Mouse (Mus musculus) mouse trophoblast stem cell (cell line): ENCODE results near the gene Cfl1.
"Not testable (repeated sequence)": the region's sequence is repeated elsewhere in the genome, so short reads cannot be mapped to it uniquely, and the experiment has no call there.

ENCODE experiments used
- in situ Hi-C, 2 experiments: fragments of 300-500 bp; cut with MseI, MboI; formaldehyde crosslinking; loops; 2 replicates in 1 of 2; 3 replicates in 1 of 2; pipeline ENCODE4 v1.15.1; 2025

Cfl1 gene

DNA sequence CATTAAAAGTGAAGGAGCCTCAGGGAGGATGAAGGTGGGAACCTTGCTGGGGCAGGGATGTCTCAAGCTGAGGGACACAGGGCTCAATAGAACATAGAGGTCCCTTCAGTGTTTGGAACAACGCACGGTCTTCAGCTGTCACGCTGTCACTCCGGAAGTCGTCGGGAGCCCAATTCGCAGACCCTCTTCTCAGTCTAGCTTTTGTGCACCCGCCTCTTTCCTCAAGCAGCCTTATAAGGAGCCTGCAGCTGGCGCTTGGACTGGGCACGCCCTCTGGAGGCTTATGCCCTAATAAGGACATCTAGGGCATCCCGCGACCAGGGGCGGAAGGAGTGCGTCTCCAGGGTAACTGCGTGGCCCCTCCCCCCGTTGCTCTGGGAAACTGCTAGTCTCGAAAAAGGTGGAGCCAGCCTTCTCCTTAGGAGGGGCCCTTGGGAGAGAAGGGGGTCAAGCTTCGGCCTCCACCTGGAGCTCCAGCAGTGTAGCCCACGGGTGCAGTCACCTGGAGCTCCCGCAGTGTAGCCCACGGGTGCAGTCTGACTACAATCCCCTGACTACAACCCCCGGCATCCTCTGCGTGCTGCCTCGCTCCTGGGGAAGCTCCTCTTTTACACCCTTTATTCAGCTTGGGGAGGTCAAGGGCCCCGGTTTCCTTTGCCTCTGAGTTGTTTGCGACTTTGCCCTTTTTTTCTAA lies 1.2 kb upstream of the Cfl1 start:
- in situ Hi-C loops: no loop called here

DNA sequence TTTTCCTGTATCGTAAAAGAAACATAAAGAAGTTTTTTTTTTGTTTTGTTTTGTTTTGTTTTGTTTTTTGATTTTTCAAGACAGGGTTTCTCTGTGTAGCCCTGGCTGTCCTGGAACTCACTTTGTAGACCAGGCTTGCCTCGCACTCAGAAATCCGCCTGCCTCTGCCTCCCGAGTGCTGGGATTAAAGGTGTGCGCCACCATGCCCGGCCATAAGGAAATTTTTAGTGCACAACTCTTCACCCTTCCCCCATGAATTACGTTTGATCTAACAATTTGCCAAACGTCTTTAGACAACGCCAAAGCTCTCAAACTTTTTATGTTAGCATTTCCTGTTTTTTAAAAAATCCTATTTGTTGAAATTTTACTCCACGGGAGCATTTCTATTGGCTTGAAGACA lies 534 bp upstream of the Cfl1 start:
- in situ Hi-C loops: not testable (repeated sequence)

DNA sequence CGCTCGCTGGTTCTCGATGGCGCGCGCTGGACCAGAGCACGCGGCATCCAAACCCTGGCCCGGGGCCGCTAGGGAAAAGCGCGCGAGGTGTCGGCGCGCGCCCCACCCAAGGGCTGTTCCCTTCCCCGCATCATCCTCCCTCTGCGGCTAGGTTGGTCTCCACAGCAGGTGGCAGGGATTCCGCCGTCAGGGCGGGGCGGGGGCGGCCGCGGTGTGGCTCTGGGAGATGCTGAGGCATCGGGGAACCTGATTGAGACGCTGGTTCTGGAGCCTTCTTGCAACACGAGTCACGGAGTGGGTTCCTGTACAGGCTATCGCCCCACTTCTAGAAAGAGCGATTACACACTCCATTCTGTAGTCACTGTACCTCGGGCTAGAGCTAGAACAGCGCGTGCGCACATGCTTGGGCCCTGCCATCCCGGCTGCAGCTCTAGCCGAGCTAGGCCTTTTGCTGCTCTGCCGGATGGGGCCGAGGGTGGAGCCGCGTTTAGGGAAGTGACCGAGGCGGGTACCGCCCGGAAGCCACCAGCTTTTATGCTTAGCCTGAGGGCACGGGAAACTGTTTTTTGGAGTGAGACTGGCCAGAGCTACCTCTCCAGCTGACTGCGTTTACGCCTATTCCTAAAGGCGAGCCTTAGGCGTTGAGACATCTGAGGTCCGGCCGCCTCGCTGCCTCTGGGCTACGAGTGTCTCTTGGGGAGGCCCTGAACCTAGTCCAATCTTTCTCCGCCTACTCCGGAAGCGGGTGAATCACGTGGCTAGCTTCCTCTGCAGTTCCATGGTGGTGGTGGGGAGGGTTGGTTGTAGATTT lies 848 bp downstream of the Cfl1 start:
- in situ Hi-C loops: no loop called here

DNA sequence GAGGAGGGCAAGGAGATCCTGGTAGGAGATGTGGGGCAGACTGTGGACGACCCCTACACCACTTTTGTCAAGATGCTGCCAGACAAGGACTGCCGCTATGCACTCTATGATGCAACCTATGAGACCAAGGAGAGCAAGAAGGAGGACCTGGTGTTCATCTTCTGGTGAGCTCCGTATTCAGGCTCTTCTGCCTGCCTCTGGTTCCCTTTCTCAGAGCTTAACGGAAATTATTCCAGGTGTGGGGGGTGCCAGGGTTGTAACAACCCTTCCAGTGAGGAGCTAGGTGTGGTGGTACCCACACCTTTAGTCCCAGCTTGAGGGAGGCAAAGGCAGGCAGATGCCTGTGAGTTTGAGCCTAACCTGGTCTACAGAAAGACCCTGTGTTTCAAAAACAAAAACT lies 2.4 kb downstream of the Cfl1 start:
- in situ Hi-C loops: no loop called here

DNA sequence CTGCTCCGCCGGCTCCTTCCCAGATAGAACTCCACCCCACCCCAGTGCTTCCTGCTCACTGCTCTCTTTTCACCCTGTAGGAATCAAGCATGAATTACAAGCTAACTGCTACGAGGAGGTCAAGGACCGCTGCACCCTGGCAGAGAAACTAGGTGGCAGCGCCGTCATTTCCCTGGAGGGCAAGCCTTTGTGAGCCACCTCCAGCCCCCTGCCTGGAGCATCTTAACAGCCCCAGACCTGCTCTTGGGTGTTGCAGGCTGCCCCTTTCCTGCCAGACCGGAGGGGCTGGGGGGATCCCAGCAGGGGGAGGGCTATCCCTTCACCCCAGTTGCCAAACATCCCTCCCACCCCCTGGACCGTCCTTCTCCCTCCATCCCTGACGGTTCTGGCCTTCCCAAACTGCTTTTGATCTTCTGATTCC lies 3.1 kb downstream of the Cfl1 start:
- in situ Hi-C loops: not testable (repeated sequence)

DNA sequence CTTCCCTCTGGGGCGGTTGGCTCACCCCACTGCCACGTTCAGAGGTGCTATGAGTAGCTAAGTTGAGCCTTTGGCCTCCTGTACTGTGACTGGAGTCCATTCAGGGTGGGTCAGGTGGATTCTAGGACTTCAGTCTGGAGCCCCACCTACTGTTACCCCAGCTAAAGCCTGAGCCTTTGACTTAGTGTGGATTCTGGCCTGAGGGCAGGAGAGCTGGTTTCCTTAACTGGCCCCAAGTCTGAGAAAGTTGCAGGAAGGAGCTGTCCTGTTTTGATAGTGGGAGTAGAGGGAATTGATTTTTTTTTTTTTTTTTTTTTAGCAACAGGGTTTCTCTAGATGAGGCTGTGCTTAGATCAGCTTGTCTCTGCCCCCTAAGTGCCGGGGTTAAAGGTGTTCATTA lies 4.1 kb downstream of the Cfl1 start:
- in situ Hi-C loops: no loop called here

DNA sequence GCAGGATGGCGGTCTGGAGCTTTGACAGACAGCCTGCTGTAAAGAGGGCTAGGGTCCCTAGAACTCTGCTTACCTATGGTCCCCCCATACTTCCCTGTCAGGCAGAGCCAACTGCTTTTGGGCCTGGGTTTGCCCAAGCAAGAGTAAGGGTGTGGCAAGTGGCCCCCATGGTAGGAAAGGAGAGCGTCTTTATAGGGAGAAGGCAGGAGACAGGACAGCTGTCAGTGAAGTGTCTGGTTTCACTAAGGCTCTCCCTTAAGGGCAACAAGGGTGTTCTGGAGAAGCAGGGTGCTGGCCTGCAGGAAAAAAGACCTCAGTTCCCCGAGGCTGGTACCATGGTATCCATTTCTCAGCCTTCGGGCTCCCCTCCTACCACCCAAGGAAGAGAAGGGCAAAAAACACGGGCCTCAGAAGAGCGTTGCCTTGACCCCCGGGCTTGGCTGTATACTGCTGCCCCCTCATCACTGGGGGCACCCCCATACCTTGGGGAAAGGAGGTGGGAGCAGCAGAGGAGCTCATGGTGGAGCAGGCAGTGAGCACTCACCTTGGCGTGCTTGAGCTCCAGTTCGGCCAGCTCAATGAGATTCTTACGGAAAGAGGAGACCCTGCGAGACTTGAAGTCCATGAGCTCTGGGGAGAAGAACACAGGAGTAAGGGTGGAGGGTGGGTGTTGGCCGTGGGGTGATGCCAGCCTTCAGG lies 5.2 kb downstream of the Cfl1 start:
- in situ Hi-C loops: no loop called here

DNA sequence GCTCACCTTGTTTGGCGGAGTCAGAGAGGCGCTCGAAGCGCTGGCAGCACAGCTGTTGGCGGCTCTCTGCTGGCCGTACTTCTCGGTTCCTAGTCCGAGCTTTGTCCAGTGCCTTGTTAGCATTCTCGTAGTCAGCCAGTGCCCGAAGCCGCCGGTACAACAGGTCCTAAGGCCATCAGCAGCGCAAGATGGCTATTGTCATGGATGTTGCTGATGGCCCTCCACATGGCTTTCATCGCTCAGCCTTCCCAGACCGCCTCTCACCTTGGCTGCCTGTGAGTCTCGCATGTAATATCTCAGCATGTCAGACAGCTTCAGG lies 5.8 kb downstream of the Cfl1 start:
- in situ Hi-C loops: no loop called here

DNA sequence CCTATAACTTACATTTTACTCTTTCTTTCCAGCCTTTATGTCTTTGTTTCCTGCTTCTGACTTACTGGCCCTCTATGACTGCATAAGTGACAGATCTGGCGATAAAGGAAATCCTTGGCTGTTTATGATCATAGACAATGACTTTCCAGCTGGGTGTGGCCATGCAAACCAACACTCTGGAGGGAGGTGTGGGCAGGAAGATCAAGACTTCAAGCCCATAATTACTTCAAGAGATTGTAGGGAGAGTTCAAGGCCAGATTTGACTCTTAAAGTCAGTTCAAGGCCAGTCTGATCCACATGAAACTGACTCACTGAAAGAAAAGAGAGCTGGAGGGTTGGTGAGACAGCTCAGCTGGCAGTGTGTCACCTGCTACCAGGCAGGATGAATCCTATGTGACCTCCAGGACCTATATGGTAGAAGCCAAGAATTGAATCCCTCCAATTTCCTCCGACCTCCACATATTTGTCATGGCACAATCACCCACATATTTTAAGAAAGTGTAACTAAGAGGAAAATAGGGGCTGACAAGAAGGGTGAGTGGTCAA lies 10.1 kb downstream of the Cfl1 start:
- in situ Hi-C loops: no loop called here

DNA sequence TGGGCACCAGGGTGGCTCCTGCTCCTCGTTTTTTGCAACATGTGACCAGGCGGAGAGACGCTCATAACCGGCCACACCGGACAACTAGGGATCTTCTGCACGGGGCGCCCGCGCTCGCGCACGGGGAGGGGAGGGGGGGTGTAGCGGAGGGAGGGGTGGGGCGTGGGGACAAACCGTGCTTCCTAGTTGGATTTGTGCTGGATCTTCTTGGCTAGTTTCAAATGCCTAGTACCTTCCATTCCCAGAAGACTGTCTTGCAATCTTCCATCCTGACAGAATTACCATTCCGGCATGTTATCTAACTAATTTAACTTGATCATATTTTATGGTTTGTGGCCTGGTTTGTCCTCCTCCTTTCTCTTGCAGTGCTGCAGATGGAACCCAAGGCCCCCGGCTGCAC lies 13.4 kb downstream of the Cfl1 start, which contains the start of gene 1700020D05Rik:
1700020D05Rik (minus strand) TSS at position 101 of the 400 bp plus-strand sequence.
- in situ Hi-C loops: no loop called here

DNA sequence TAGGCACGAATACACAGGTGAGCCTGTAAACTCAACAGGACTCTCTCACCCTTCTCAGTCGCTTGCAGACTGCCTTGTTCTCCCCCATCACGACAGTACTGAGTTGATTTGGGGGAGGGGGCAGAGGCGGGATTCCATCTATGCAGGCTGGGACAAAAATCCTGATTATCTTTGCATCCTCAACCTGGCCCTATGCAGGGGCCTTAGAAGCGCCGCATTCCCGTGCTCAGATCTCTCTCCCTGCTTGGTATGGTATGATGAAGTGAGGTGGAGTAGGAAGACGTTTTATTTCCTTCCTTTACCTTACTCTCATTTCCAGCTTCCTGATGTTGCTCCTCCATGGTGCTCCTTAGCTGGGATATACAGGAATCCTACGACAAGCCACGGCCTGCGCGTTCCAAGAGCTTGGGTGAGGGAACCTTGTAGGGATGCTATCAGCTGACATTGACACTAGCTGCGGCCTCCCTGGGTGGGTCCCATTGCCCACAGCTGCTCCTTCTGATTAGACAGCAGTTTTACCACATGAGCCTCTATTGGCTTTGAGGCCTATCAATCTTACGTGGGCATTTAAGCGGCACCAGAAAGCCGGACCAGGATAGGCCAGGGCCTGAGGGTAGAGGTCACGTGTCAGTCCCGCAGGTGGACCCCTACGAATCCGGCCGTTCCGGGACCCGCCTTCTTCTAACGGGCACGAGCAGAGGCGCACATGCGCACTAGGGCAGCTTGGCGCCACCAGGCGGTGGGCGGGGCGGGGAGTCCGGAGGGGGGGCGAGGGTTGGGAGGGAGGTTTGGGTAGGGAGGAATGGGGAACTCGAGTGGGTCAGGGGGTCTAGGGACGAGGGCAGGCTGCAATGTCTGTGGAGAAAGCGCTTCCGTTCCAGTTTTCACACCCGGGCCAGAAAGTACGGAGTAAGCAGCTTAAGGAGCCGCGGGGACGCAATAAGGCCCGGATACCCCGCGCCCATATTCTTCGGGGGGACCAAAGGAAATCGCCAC lies 20.1 kb downstream of the Cfl1 start, which contains the start of gene Snx32:
Snx32 (minus strand) TSS at position 508 of the 996 bp plus-strand sequence.
- in situ Hi-C loops: no loop called here

DNA sequence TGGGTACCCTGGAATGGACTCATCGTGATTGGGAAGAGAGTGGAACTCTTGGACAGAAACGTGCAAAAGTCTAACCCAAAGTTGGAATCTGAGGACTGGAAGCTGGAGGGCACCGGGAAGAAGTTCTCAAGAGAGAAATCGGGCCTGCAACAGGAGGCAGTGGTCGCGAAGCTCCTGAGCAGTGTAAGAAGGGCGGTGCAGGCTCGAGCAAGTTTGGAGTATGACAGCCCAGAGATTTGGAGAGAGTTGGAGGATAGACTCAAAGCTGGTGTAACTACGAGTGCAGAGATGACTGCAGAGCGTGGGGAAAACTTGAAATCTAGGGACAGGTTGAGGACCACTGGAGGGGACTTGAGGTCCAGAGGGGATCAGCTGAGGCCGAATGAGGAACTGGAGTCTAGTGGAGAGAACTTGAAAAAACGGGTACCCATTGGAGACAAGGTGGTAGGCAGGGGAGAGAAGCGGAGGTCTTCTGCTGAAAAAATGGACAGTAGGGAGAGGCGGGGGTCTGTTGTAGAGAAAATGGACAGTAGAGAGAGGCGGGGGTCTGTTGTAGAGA lies 20.9 kb downstream of the Cfl1 start:
- in situ Hi-C loops: no loop called here

DNA sequence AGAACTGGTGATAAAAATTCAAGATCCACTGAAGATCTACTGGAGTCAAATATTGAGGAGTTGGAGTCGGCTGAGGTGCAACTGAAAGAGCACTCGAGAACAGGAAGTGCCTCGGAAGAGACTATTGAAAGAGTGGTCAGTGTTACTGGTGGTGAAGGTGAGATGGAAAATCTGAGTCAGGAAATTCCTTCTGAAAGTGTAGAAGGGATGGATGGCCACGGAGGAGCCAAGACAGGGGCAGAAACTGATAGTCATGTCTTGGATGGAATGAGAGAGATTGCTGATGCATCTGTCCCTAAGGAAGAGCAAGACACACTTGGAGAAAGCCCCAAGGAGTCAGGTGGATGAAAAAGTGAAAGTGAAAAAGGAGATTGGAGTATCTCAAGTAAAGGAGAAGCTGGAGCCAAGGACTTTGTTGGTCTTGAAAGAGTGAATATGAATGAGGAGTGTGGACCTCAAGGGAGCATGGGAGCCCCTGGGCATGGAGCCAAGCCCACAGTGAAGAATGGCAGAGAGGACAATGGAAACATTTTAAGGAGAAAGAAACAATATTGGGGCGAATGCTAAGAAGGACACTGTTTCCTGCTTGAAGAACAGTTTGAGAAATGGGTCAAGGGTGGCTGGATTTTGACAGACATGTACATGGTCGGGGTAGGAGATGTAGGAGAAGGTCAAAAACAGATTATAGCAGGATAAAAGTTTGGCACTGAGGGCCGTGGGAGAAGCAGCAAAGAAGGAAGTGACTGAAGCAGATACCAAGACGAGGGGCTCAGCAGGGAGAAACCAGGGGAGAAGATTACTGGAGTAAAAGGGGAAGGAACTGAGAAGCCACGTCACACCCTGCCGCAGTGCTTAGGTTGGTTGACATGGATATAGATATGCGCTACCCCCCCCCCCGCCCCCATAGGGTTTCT lies 22.1 kb downstream of the Cfl1 start:
- in situ Hi-C loops: no loop called here

DNA sequence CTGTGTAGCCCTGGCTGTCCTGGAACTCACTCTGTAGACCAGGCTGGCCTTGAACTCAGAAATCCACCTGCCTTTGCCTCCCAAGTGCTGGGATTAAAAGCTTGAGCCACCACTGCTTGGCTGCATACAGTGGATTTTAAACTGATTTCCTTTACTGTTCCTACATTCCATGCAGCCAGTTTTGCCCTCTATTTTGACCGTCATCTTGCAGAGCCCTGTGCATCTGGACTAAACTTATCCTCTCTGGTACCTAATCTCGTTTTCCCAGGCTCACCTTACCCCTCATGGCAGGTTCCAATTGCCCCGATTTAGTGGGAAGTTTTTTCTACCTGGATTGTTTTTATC lies 22.7 kb downstream of the Cfl1 start:
- in situ Hi-C loops: no loop called here

DNA sequence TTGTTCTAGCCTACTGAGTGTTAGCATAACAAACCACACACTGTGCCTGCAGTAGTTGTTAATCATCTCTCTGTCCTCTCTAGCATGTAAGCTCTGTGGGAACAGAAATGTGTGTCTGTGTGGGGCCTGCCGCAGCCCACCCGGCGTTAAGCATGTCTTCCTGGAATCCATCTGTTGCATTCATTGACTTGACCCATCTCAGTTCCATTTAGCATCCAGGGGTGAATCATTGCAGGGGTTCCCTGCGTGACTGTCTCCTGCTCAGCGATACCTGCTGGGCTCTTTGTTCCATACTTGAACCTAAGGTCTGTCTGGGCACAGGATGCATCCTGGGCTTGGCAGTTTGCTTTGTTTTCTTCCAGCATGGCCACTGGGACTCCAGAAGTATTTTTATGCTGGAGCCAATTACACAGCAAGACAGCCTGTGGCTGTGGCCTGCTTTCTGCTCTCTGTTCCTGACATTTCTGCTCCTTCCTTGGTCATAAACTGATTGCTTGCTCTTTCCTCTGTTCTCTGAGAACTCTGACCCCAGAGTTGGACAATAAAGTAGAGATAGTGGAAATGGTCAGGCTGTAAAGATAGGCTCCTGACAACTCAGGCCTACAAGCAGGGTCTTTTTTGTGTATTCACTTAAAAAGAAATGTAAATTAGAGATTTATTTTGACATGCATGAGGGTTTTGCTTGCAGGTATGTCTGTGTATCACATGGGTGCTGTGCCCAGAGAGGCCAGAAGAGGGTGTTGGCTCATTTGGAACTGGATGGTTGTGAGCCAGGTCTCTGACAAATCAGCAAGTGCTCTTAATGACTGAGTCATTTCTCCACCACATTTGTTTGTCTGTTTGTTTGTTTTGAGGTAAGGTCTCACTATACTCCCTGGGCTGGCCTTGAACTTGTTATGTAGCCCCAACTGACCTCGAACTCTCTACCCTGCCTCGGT lies 25.9 kb downstream of the Cfl1 start:
- in situ Hi-C loops: no loop called here

DNA sequence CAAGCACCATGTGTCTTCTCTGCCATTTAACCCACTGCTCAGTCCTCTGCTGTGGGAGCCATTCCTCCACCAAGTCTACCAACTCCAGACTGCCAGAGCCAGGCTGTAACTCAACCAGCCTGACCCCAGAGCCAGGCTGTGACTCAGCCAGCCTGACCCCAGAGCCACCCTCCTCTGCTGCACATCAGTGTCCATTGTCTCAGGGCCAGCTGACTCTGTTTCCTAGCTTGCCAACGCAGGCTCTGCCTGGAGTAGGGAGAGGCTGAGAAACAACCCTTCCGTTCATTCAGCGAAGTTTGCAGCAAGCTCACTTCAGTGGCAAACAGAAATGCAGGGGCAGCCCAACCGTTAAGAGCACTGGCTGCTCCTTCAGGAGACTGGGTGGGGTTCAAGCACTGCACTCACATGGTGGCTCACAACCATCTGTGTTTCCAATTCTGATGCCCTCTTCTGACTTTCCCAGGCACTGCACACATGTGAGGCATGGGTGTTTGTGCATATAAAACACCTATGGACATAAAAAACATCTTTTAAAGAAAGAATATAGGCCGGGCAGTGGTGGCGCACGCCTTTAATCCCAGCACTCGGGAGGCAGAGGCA lies 26.8 kb downstream of the Cfl1 start:
- in situ Hi-C loops: no loop called here

DNA sequence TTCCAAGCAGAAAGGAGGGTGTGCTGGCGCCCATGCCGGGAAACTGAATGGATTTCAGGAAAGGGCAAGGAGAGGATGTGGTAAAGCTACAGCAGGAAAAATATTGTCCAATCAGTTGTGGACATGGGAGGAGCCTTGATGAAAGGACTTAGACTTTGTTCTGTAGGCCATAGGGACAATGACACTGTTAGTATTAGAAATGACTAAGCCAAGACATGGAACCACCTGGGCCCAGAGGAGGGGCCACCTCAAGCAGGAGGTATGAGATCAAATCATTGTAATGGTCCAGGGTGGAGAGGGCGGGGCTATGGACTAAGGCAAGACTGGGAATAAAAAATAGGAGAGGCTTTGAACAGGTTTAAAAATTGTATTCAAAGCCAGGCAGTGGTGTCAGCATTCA lies 28.5 kb downstream of the Cfl1 start:
- in situ Hi-C loops: no loop called here

DNA sequence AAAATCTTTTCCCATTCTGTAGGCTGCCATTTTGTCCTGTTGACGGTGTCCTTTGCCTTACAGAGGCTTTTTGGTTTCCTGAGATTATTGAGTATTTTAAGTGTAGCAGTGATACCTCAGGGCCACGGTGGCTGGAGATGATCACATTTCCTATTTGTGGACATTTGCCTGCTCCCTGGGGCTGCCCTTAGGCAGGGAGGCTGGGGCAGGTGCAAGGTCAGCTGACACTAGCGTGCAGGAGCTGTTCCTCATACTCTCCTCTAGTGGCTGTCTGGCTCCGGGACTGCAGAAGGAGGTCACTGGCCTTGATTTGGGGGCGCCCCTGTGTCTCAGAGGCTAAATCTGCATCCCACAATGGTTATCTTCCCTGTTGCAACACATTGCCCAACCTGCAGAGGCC lies 34.9 kb downstream of the Cfl1 start:
- in situ Hi-C loops: loop anchor here in 1 of 2 experiments (5.0 kb wide), 1 partner anchor 42 kb away; the partner anchor contains the start of gene Ap5b1
